Mouse (Mus musculus) spleen, postnatal 4 days (tissue): ENCODE measurements around the gene Col12a1.
A peak's percentile ranks its signal among the peaks of the same experiment; 100 is the strongest.

Experiments used
- DNase-seq, 2 experiments: peaks; one replicate each; pipeline ENCODE4 v3.0.0; 2022; ENCODE audit warnings: low spot score in 2 of 2

Col12a1 gene

GRCm38 (mm10) chr9:79718481-79719370, at the start of gene Col12a1:
Gene Col12a1, minus strand, starts transcription at chr9:79718831.
- no peak for DNase-seq

- no peak for DNase-seq
Measured at GRCm38 (mm10) chr9:79766991-79767545, 48.4 kb upstream of the Col12a1 start.

- no peak for DNase-seq
Measured at GRCm38 (mm10) chr9:79765329-79765728, 46.7 kb upstream of the Col12a1 start.

- DNase-seq = no peak
Measured at GRCm38 (mm10) chr9:79762519-79762918, 43.9 kb upstream of the Col12a1 start.

GRCm38 (mm10) chr9:79760076-79760475, 41.4 kb upstream of the Col12a1 start:
- DNase-seq = no peak

GRCm38 (mm10) chr9:79759385-79760005, 40.9 kb upstream of the Col12a1 start, which contains the start of gene Cox7a2:
Gene Cox7a2, minus strand, starts transcription at chr9:79759878.
- peak; percentile 94 to 96 for DNase-seq

- DNase-seq = no peak
Measured at GRCm38 (mm10) chr9:79755311-79755710, 36.7 kb upstream of the Col12a1 start.

GRCm38 (mm10) chr9:79751846-79752245, 33.2 kb upstream of the Col12a1 start:
- no peak for DNase-seq

GRCm38 (mm10) chr9:79750709-79751108, 32.1 kb upstream of the Col12a1 start:
- no peak for DNase-seq

- no peak for DNase-seq
Measured at GRCm38 (mm10) chr9:79745036-79745435, 26.4 kb upstream of the Col12a1 start.

GRCm38 (mm10) chr9:79735608-79736007, 17.0 kb upstream of the Col12a1 start:
- DNase-seq = no peak

GRCm38 (mm10) chr9:79730301-79730700, 11.7 kb upstream of the Col12a1 start:
- no peak for DNase-seq

- DNase-seq = no peak
Measured at GRCm38 (mm10) chr9:79723090-79723489, 4.5 kb upstream of the Col12a1 start.

- no peak for DNase-seq
Measured at GRCm38 (mm10) chr9:79721056-79721455, 2.4 kb upstream of the Col12a1 start.

- no peak for DNase-seq
Measured at GRCm38 (mm10) chr9:79720143-79720542, 1.5 kb upstream of the Col12a1 start.

- no peak for DNase-seq
Measured at GRCm38 (mm10) chr9:79719451-79719850, 820 bp upstream of the Col12a1 start.

- DNase-seq = no peak
Measured at GRCm38 (mm10) chr9:79717836-79718475, 675 bp downstream of the Col12a1 start.

- DNase-seq = peak in 1 of 2 experiments; percentile 68
Measured at GRCm38 (mm10) chr9:79716909-79717835, 1.5 kb downstream of the Col12a1 start.

GRCm38 (mm10) chr9:79716496-79716895, 2.1 kb downstream of the Col12a1 start:
- no peak for DNase-seq

- no peak for DNase-seq
Measured at GRCm38 (mm10) chr9:79714471-79715045, 4.1 kb downstream of the Col12a1 start.
